Mouse (Mus musculus) hindbrain, embryonic 11.5 days (tissue): ENCODE measurements around the gene Nabp1. TPM values are rescaled to one million over a fixed set of nuclear protein-coding genes. Genes with fewer than 3 reads are reported as not detected.

Experiments used
- ATAC-seq: fragments of 200-750 bp; cut with Nextera tagmentation; 2 replicates; pipeline ENCODE4 v1.8.0; 2017; ENCODE audit warnings: mild to moderate bottlenecking, moderate TSS enrichment, moderate library complexity; ENCODE audit not compliant: low FRiP score
- DNase-seq: peaks from one replicate; pipeline ENCODE4 v3.0.0-alpha.2; 2015; ENCODE audit warnings: low spot score
- H3K27ac ChIP-seq: fragments of 300-500 bp; sonication (generic); 2 replicates; pipeline ENCODE4 v1.5.1; 2014; ENCODE audit warnings: mild to moderate bottlenecking, low read depth, low read length
- H3K27me3 ChIP-seq: fragments of 300-500 bp; sonication (generic); 2 replicates; pipeline ENCODE4 v1.6.1; 2014; ENCODE audit warnings: mild to moderate bottlenecking, low read length, moderate library complexity, mixed read lengths; ENCODE audit not compliant: control insufficient read depth, insufficient read depth
- H3K36me3 ChIP-seq: fragments of 300-500 bp; sonication (generic); 2 replicates; pipeline ENCODE4 v1.6.1; 2014; ENCODE audit warnings: mild to moderate bottlenecking, low read length, moderate library complexity, mixed read lengths; ENCODE audit not compliant: control insufficient read depth, insufficient read depth
- H3K4me1 ChIP-seq: fragments of 300-500 bp; sonication (generic); replicated peaks from 2 replicates; pipeline ENCODE4 v1.6.1; 2014; ENCODE audit warnings: low read length, mixed read lengths; ENCODE audit not compliant: control insufficient read depth, insufficient read depth
- H3K4me2 ChIP-seq: fragments of 300-500 bp; sonication (generic); replicated peaks from 2 replicates; pipeline ENCODE4 v1.6.1; 2014; ENCODE audit warnings: mild to moderate bottlenecking, low read depth, low read length
- H3K4me3 ChIP-seq: fragments of 300-500 bp; sonication (generic); 2 replicates; pipeline ENCODE4 v1.5.1; 2014; ENCODE audit warnings: low read depth, low read length
- H3K9ac ChIP-seq: fragments of 300-500 bp; sonication (generic); 2 replicates; pipeline ENCODE4 v1.6.1; 2014; ENCODE audit warnings: low read depth, low read length
- H3K9me3 ChIP-seq: fragments of 300-500 bp; sonication (generic); 2 replicates; pipeline ENCODE4 v1.6.1; 2016; ENCODE audit warnings: low read length; ENCODE audit not compliant: control insufficient read depth
- WGBS: fragments of 180-500 bp; shearing (Covaris S2); extraction: QIAGEN DNeasy Blood & Tissue Kit; methylation state at CpG from one replicate; pipeline ENCODE4 v1.1.7; 2014; 5-methylcytosine and 5-hydroxymethylcytosine counted together
- polyA plus RNA-seq: library from polyadenylated mRNA; unstranded; fragments of >200 nt; fragmentation: Nextera tagmentation; extraction: Ambion mirVana; gene quantifications from 2 replicates; pipeline ENCODE4 v1.2.1, GENCODE M21; 2014

Nabp1 gene
- polyA plus RNA-seq, 1 experiment from 2014 or later = 10.9 TPM

- Histone ChIP-seq H3K27ac (no peak overlapping the region), H3K9ac (no peak overlapping the region), H3K9me3 (no peaks in the 10 kb centered on the region), H3K27me3 (no peaks in the 10 kb centered on the region), H3K4me2 (no peak overlapping the region), H3K36me3 (no peaks in the 10 kb centered on the region), H3K4me1 (no peaks in the 10 kb centered on the region), H3K4me3 (no peak overlapping the region)
- no peak for DNase-seq
- WGBS = 88% methylated on average over 7 of the region's 7 CpGs
- ATAC-seq = no peak
Observed at GRCm38 (mm10) chr1:51513059-51513713, 35.0 kb upstream of the Nabp1 start.

GRCm38 (mm10) chr1:51512326-51512725 lies 34.1 kb upstream of the Nabp1 start:
- Histone ChIP-seq H3K36me3 (no peaks in the 10 kb centered on the region), H3K27me3 (no peaks in the 10 kb centered on the region), H3K4me1 (no peaks in the 10 kb centered on the region), H3K4me2 (no peak overlapping the region), H3K9ac (no peak overlapping the region), H3K27ac (no peak overlapping the region), H3K4me3 (no peak overlapping the region), H3K9me3 (no peaks in the 10 kb centered on the region)
- DNase-seq = no peak
- no peak for ATAC-seq
- WGBS = 92% methylated on average over 2 of the region's 2 CpGs

- Histone ChIP-seq H3K36me3 (no peaks in the 10 kb centered on the region), H3K27me3 (no peaks in the 10 kb centered on the region)
Observed at GRCm38 (mm10) chr1:51509776-51510175, 31.6 kb upstream of the Nabp1 start.

GRCm38 (mm10) chr1:51509083-51509482 lies 30.9 kb upstream of the Nabp1 start:
- DNase-seq = peak; percentile 8
- H3K4me2 ChIP-seq = no peak overlapping the region
- no peaks in the 10 kb centered on the region for H3K27me3 ChIP-seq
- no peak for ATAC-seq
- H3K9ac ChIP-seq = no peak overlapping the region
- H3K4me3 ChIP-seq = no peak overlapping the region
- H3K36me3 ChIP-seq = no peaks in the 10 kb centered on the region
- H3K27ac ChIP-seq = no peak overlapping the region
- WGBS = 32% methylated on average over 7 of the region's 7 CpGs
- no peaks in the 10 kb centered on the region for H3K4me1 ChIP-seq
- no peaks in the 10 kb centered on the region for H3K9me3 ChIP-seq

More at GRCm38 (mm10) chr1:51509776-51510175, 31.6 kb upstream of the Nabp1 start:
- ATAC-seq (no peak), DNase-seq (no peak)
- Histone ChIP-seq H3K4me3 (no peak overlapping the region), H3K4me2 (no peak overlapping the region), H3K9me3 (no peaks in the 10 kb centered on the region), H3K4me1 (no peaks in the 10 kb centered on the region), H3K9ac (no peak overlapping the region), H3K27ac (no peak overlapping the region)
- 87% methylated on average over 8 of the region's 8 CpGs for WGBS

GRCm38 (mm10) chr1:51508543-51508942 lies 30.3 kb upstream of the Nabp1 start:
- ATAC-seq (no peak), DNase-seq (no peak)
- Histone ChIP-seq H3K9ac (no peak overlapping the region), H3K27ac (no peak overlapping the region), H3K36me3 (no peaks in the 10 kb centered on the region), H3K4me3 (no peak overlapping the region), H3K27me3 (no peaks in the 10 kb centered on the region), H3K4me2 (no peak overlapping the region), H3K9me3 (no peaks in the 10 kb centered on the region), H3K4me1 (no peaks in the 10 kb centered on the region)
- WGBS = 63% methylated on average over 3 of the region's 3 CpGs

GRCm38 (mm10) chr1:51507436-51507835 lies 29.2 kb upstream of the Nabp1 start:
- Histone ChIP-seq H3K4me3 (no peak overlapping the region), H3K27ac (no peak overlapping the region), H3K4me2 (no peak overlapping the region), H3K27me3 (no peaks in the 10 kb centered on the region), H3K36me3 (no peaks in the 10 kb centered on the region), H3K9me3 (no peaks in the 10 kb centered on the region), H3K9ac (no peak overlapping the region), H3K4me1 (no peaks in the 10 kb centered on the region)
- 89% methylated on average over 5 of the region's 5 CpGs for WGBS
- ATAC-seq (no peak), DNase-seq (no peak)

- no peaks in the 10 kb centered on the region for H3K27me3 ChIP-seq
- no peak overlapping the region for H3K9ac ChIP-seq
- no peaks in the 10 kb centered on the region for H3K9me3 ChIP-seq
- no peaks in the 10 kb centered on the region for H3K36me3 ChIP-seq
- no peak for ATAC-seq
- H3K4me1 ChIP-seq = no peaks in the 10 kb centered on the region
- WGBS = 87% methylated on average over 4 of the region's 4 CpGs
- H3K4me2 ChIP-seq = no peak overlapping the region
- no peak overlapping the region for H3K27ac ChIP-seq
- no peak for DNase-seq
- H3K4me3 ChIP-seq = no peak overlapping the region
Observed at GRCm38 (mm10) chr1:51506236-51506635, 28.0 kb upstream of the Nabp1 start.

GRCm38 (mm10) chr1:51505632-51506031 lies 27.4 kb upstream of the Nabp1 start:
- DNase-seq = no peak
- Histone ChIP-seq H3K27me3 (no peaks in the 10 kb centered on the region), H3K4me3 (no peak overlapping the region), H3K36me3 (no peaks in the 10 kb centered on the region), H3K4me1 (no peaks in the 10 kb centered on the region), H3K27ac (no peak overlapping the region), H3K9ac (no peak overlapping the region), H3K9me3 (no peaks in the 10 kb centered on the region), H3K4me2 (no peak overlapping the region)
- 97% methylated on average over 1 of the region's 1 CpGs for WGBS
- no peak for ATAC-seq

GRCm38 (mm10) chr1:51503055-51503454 lies 24.8 kb upstream of the Nabp1 start:
- no peak for DNase-seq
- WGBS = 81% methylated on average over 2 of the region's 2 CpGs
- Histone ChIP-seq H3K9ac (no peak overlapping the region), H3K27ac (no peak overlapping the region), H3K4me1 (no peaks in the 10 kb centered on the region), H3K4me3 (no peak overlapping the region), H3K36me3 (no peaks in the 10 kb centered on the region), H3K4me2 (no peak overlapping the region), H3K9me3 (no peaks in the 10 kb centered on the region), H3K27me3 (no peaks in the 10 kb centered on the region)
- no peak for ATAC-seq
